In genomic region chr1:24972681-24973080, GRCm38 (mm10) we compare ENCODE assay signal across 18 mouse cellular contexts.
"Had no signal": no experiment of that assay in that cellular context is flagged by ENCODE, and none has a peak within 500 bp of the region (broad histone marks: within the 10 kb centered on the region; RNA-seq: fewer than 3 reads in every experiment).

No protein-coding gene starts in this region.

- ATAC-seq: lung, postnatal 0 days; midbrain, embryonic 15.5 days had no signal

- H3K4me3 ChIP-seq: liver, embryonic 13.5 days; midbrain, embryonic 12.5 days; midbrain, embryonic 15.5 days; neural tube, embryonic 12.5 days; neural tube, embryonic 15.5 days had no signal

- H3K9me3 ChIP-seq: liver, embryonic 13.5 days; midbrain, embryonic 12.5 days; midbrain, embryonic 15.5 days; neural tube, embryonic 12.5 days; neural tube, embryonic 15.5 days had no signal

- DNase-seq: kidney, adult 11 months; kidney, postnatal 4 days; liver, embryonic 13.5 days; lung, adult 2 months; right cerebral cortex, adult 18-20 months; right cerebral cortex, postnatal 14 days; right cerebral cortex, postnatal 4 days; thymus, adult 2 months; thymus, postnatal 14 days; thymus, postnatal 4 days had no signal

- H3K4me2 ChIP-seq: liver, embryonic 13.5 days; midbrain, embryonic 12.5 days; midbrain, embryonic 15.5 days; neural tube, embryonic 12.5 days; neural tube, embryonic 15.5 days had no signal

- H3K27me3 ChIP-seq: liver, embryonic 13.5 days; midbrain, embryonic 12.5 days; midbrain, embryonic 15.5 days; neural tube, embryonic 12.5 days; neural tube, embryonic 15.5 days had no signal

- H3K36me3 ChIP-seq: liver, embryonic 13.5 days; midbrain, embryonic 12.5 days; midbrain, embryonic 15.5 days; neural tube, embryonic 12.5 days; neural tube, embryonic 15.5 days had no signal

- H3K9ac ChIP-seq: liver, embryonic 13.5 days; midbrain, embryonic 12.5 days; midbrain, embryonic 15.5 days; neural tube, embryonic 12.5 days; neural tube, embryonic 15.5 days had no signal

- H3K4me1 ChIP-seq: liver, embryonic 13.5 days; midbrain, embryonic 12.5 days; midbrain, embryonic 15.5 days; neural tube, embryonic 12.5 days; neural tube, embryonic 15.5 days had no signal

- H3K27ac ChIP-seq: kidney, postnatal 0 days; liver, embryonic 13.5 days; macrophage; midbrain, embryonic 12.5 days; midbrain, embryonic 15.5 days; neural tube, embryonic 12.5 days; neural tube, embryonic 15.5 days; stomach, postnatal 0 days had no signal
